Mouse (Mus musculus) embryonic facial prominence, embryonic 12.5 days (tissue): ENCODE measurements at regions not wholly inside any gene's neighbourhood (a gene's known extent, or its start where the extent isn't known, plus 50 kb on each side); places are given as distances from the start of the nearest gene placed in this dataset.

Experiments used
- ATAC-seq: fragments of 200-750 bp; cut with Nextera tagmentation; 2 replicates; pipeline ENCODE4 v1.8.0; 2017; ENCODE audit not compliant: insufficient number of reproducible peaks, insufficient read depth, low FRiP score, low TSS enrichment
- H3K27ac ChIP-seq: fragments of 300-500 bp; sonication (generic); 2 replicates; pipeline ENCODE4 v1.5.1; 2016; ENCODE audit warnings: mild to moderate bottlenecking
- H3K27me3 ChIP-seq: fragments of 300-500 bp; sonication (generic); 2 replicates; pipeline ENCODE4 v1.6.1; 2016; ENCODE audit warnings: mild to moderate bottlenecking, moderate library complexity
- H3K36me3 ChIP-seq: fragments of 300-500 bp; sonication (generic); 2 replicates; pipeline ENCODE4 v1.6.1; 2016; ENCODE audit warnings: mild to moderate bottlenecking
- H3K4me1 ChIP-seq: fragments of 300-500 bp; sonication (generic); 2 replicates; pipeline ENCODE4 v1.6.1; 2016
- H3K4me2 ChIP-seq: fragments of 300-500 bp; sonication (generic); replicated peaks from 2 replicates; pipeline ENCODE4 v1.6.1; 2016; ENCODE audit warnings: mild to moderate bottlenecking, moderate library complexity
- H3K4me3 ChIP-seq: fragments of 300-500 bp; sonication (generic); 2 replicates; pipeline ENCODE4 v1.5.1; 2016; ENCODE audit warnings: mild to moderate bottlenecking
- H3K9ac ChIP-seq: fragments of 300-500 bp; sonication (generic); 2 replicates; pipeline ENCODE4 v1.6.1; 2016; ENCODE audit warnings: mild to moderate bottlenecking, moderate library complexity
- H3K9me3 ChIP-seq: fragments of 300-500 bp; sonication (generic); 2 replicates; pipeline ENCODE4 v1.6.1; 2016; ENCODE audit warnings: mild to moderate bottlenecking, moderate library complexity
- WGBS: fragments of 180-500 bp; shearing (Covaris S2); methylation state at CpG from one replicate; pipeline ENCODE4 v1.1.7; 2016; 5-methylcytosine and 5-hydroxymethylcytosine counted together

DNA sequence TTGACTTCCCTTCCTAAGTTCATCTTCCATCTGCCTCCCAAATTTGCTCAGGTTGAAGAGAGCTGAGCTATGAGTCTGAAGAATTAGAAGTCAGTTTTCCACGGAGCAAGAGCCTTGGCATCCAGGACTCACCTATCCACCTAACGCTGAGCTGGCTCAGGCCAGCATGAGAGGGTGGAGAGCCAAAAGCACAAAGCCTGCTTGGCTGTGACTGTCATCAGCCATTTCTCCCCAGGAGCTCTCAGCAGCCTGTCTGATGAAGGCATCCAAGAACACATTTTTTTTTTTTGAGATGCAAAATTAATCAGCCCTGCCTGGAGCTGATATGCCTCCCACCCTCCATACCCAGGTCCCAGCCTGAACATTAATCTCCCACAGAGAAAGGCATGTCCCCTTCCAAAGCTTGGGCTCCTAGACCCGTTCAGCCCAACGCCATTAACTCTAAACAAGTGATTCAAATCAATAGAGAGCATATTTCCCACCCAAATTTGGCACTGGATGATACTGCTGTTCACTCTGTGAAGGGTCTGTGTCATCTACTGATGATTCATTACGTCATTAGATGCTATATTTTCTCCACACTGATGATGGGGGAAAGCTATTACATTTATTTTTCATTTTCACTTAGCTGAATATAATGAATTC lies 103.8 kb upstream of the Peli1 start:
- no peak overlapping the region for H3K9ac ChIP-seq

GRCm38 (mm10) chr11:20987841-20988251 lies 103.2 kb upstream of the Peli1 start:
- H3K27ac ChIP-seq, result no peak overlapping the region
- no peaks in the 10 kb centered on the region for H3K36me3 ChIP-seq
- no peak overlapping the region for H3K9ac ChIP-seq
- H3K4me3 ChIP-seq, result no peak overlapping the region
- no peaks in the 10 kb centered on the region for H3K4me1 ChIP-seq
- H3K4me2 ChIP-seq, result no peak overlapping the region
- H3K9me3 ChIP-seq, result no peaks in the 10 kb centered on the region
- 86% methylated on average over 11 of the region's 11 CpGs for WGBS
- H3K27me3 ChIP-seq, result no peaks in the 10 kb centered on the region
- no peak for ATAC-seq

More for the DNA sequence above, 103.8 kb upstream of the Peli1 start:
- Histone ChIP-seq H3K9me3 (no peaks in the 10 kb centered on the region), H3K4me3 (no peak overlapping the region), H3K36me3 (no peaks in the 10 kb centered on the region), H3K27me3 (no peaks in the 10 kb centered on the region), H3K4me1 (no peaks in the 10 kb centered on the region), H3K4me2 (no peak overlapping the region), H3K27ac (no peak overlapping the region)
- ATAC-seq, result no peak
- WGBS, result 71% methylated on average over 5 of the region's 5 CpGs

DNA sequence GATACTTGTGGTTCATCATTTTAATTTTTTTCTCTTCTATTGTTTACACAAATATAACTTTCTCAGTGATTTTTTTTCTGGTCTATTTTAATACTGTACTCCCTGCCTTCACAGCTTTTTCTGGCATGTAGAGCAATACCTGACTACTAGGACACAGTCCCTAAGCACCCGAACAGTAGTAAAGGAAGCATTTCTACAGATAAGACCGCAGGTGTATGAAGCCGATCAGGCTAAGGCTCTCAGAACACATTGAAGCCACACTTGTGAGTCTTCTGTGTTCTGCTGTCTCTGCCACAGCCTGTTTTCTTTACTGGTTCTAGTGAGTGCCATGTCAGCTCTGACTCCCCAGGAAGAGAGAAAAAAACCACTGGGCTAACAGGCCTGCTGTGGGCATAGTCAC lies 102.2 kb upstream of the Peli1 start:
- Histone ChIP-seq H3K4me3 (no peak overlapping the region), H3K4me1 (no peaks in the 10 kb centered on the region), H3K36me3 (no peaks in the 10 kb centered on the region), H3K27ac (no peak overlapping the region), H3K4me2 (no peak overlapping the region), H3K9ac (no peak overlapping the region), H3K27me3 (no peaks in the 10 kb centered on the region), H3K9me3 (no peaks in the 10 kb centered on the region)
- 93% methylated on average over 3 of the region's 3 CpGs for WGBS
- ATAC-seq, result no peak

- WGBS, result 88% methylated on average over 4 of the region's 4 CpGs
These were observed 97.5 kb upstream of the Peli1 start for GRCm38 (mm10) chr11:20993580-20993979.

GRCm38 (mm10) chr11:21001400-21001799 lies 89.7 kb upstream of the Peli1 start:
- Histone ChIP-seq H3K4me1 (no peaks in the 10 kb centered on the region), H3K36me3 (no peaks in the 10 kb centered on the region), H3K27ac (no peak overlapping the region), H3K4me3 (no peak overlapping the region), H3K4me2 (no peak overlapping the region), H3K9ac (no peak overlapping the region), H3K27me3 (no peaks in the 10 kb centered on the region), H3K9me3 (no peaks in the 10 kb centered on the region)
- 88% methylated on average over 3 of the region's 3 CpGs for WGBS
- ATAC-seq, result no peak

More at GRCm38 (mm10) chr11:20993580-20993979, 97.5 kb upstream of the Peli1 start:
- Histone ChIP-seq H3K36me3 (no peaks in the 10 kb centered on the region), H3K4me3 (no peak overlapping the region), H3K4me1 (no peaks in the 10 kb centered on the region), H3K9ac (no peak overlapping the region), H3K27me3 (no peaks in the 10 kb centered on the region), H3K4me2 (no peak overlapping the region), H3K9me3 (no peaks in the 10 kb centered on the region), H3K27ac (no peak overlapping the region)
- ATAC-seq, result no peak

DNA sequence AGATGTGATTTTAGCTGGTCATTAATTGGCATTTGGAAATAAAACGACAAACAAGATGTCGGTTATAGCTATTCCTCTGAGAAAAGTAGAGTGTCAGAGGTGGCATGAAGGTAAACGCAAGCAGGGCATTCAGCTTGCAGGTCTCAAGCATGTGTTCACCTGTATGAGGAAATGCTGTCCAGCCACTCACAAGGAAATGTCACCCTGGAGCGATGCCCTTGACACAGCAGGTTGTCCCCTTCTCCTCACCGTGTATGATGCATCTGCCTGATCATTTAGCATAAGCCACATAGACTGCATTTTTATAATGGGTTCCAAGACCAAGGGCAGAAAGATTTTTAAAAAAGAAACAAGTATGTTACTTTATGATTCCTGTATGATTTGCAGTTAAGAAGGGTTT lies 83.9 kb upstream of the Peli1 start:
- Histone ChIP-seq H3K4me1 (no peaks in the 10 kb centered on the region), H3K27ac (no peak overlapping the region), H3K4me2 (no peak overlapping the region), H3K36me3 (no peaks in the 10 kb centered on the region), H3K9me3 (no peaks in the 10 kb centered on the region), H3K9ac (no peak overlapping the region), H3K4me3 (no peak overlapping the region), H3K27me3 (no peaks in the 10 kb centered on the region)
- WGBS, result 92% methylated on average over 5 of the region's 5 CpGs
- ATAC-seq, result no peak

DNA sequence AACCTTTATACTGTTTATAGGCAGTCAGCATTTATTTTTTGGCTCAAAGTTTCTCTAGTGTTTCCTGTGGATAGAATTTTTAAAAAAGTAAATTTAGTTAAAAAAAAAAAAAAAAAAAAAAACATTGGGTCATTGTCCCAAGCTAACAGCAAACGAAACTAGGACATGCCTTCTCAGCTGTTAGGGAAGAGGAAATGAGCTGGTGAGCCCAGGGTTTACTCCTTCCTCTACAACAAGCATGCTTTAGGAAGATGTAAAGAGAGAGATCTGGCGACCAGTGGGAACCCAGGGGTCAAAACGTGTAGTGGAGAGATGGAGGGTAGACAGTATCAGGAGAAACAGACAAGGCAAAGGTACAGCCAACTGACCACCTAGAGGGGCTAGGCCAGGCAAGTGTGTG lies 81.6 kb upstream of the Peli1 start:
- no peaks in the 10 kb centered on the region for H3K36me3 ChIP-seq
- H3K27ac ChIP-seq, result no peak overlapping the region
- no peak overlapping the region for H3K4me3 ChIP-seq
- no peak overlapping the region for H3K9ac ChIP-seq
- no peaks in the 10 kb centered on the region for H3K4me1 ChIP-seq
- H3K27me3 ChIP-seq, result no peaks in the 10 kb centered on the region
- no peak overlapping the region for H3K4me2 ChIP-seq
- H3K9me3 ChIP-seq, result no peaks in the 10 kb centered on the region
- ATAC-seq, result no peak
- 68% methylated on average over 3 of the region's 3 CpGs for WGBS

DNA sequence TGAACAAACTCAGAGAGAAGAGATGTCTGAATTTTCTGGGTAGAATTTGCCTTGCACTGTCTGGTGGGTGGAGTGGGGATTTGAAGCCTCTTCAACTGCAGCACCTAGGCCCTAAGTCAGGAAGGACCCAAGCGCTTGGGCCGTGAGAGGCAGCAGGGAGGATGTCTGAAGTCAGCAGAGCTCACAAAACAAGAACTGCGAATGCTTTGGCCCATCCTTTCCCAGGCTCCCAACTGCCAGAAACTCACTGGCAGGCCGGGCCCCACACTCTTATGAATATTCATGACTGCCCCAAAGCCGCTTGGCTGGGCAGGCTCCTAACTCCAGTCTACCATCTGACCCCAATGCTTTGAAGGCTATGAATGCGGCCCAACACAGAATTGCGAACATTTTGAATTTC lies 80.2 kb upstream of the Peli1 start:
- H3K4me2 ChIP-seq, result no peak overlapping the region
- no peak overlapping the region for H3K27ac ChIP-seq
- no peak for ATAC-seq
- H3K4me3 ChIP-seq, result no peak overlapping the region
- H3K9me3 ChIP-seq, result no peaks in the 10 kb centered on the region
- H3K36me3 ChIP-seq, result no peaks in the 10 kb centered on the region
- no peak overlapping the region for H3K9ac ChIP-seq
- 43% methylated on average over 7 of the region's 7 CpGs for WGBS
- no peaks in the 10 kb centered on the region for H3K4me1 ChIP-seq
- no peaks in the 10 kb centered on the region for H3K27me3 ChIP-seq

GRCm38 (mm10) chr11:21014250-21014649 lies 76.8 kb upstream of the Peli1 start:
- no peak overlapping the region for H3K9ac ChIP-seq
- no peaks in the 10 kb centered on the region for H3K36me3 ChIP-seq
- no peak overlapping the region for H3K27ac ChIP-seq
- no peak overlapping the region for H3K4me2 ChIP-seq
- ATAC-seq, result no peak
- peaks cover 14% of the 10 kb centered on the region; the same call in 1 of the 2 replicates for H3K4me1 ChIP-seq
- H3K27me3 ChIP-seq, result no peaks in the 10 kb centered on the region
- no peaks in the 10 kb centered on the region for H3K9me3 ChIP-seq
- 73% methylated on average over 3 of the region's 3 CpGs for WGBS
- H3K4me3 ChIP-seq, result no peak overlapping the region

DNA sequence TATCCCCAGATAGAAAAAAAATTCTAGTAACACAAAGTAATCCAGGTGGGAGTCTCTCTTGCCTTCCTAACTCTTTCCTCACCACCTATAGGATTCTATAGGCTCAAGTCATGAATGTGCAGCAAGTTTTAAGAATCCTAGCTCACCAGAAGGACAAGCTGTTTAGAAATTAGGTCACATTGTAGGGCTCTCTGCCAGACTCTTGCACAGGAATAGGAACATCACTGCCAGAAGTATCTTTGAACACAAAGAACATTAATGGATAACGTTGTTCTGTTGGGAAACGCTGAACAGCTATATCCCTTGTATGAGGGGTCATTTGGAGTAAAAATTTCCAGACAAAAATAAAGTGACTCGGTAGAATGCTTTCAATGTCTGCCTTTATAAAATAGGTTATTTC lies 75.6 kb upstream of the Peli1 start:
- no peak overlapping the region for H3K9ac ChIP-seq
- H3K9me3 ChIP-seq, result no peaks in the 10 kb centered on the region
- WGBS, result 89% methylated on average over 3 of the region's 3 CpGs
- no peak for ATAC-seq
- no peak overlapping the region for H3K4me3 ChIP-seq
- H3K27me3 ChIP-seq, result no peaks in the 10 kb centered on the region
- H3K36me3 ChIP-seq, result no peaks in the 10 kb centered on the region
- H3K27ac ChIP-seq, result no peak overlapping the region
- no peak overlapping the region for H3K4me2 ChIP-seq
- H3K4me1 ChIP-seq, result peaks cover 14% of the 10 kb centered on the region; the same call in 1 of the 2 replicates

GRCm38 (mm10) chr11:21016133-21016746 lies 74.9 kb upstream of the Peli1 start:
- H3K36me3 ChIP-seq, result no peaks in the 10 kb centered on the region
- no peak overlapping the region for H3K9ac ChIP-seq
- WGBS, result 30% methylated on average over 4 of the region's 4 CpGs
- H3K9me3 ChIP-seq, result no peaks in the 10 kb centered on the region
- no peak overlapping the region for H3K27ac ChIP-seq
- no peaks in the 10 kb centered on the region for H3K27me3 ChIP-seq
- H3K4me1 ChIP-seq, result peaks cover 14% of the 10 kb centered on the region; the same call in 1 of the 2 replicates
- H3K4me3 ChIP-seq, result no peak overlapping the region
- ATAC-seq, result no peak
- no peak overlapping the region for H3K4me2 ChIP-seq

DNA sequence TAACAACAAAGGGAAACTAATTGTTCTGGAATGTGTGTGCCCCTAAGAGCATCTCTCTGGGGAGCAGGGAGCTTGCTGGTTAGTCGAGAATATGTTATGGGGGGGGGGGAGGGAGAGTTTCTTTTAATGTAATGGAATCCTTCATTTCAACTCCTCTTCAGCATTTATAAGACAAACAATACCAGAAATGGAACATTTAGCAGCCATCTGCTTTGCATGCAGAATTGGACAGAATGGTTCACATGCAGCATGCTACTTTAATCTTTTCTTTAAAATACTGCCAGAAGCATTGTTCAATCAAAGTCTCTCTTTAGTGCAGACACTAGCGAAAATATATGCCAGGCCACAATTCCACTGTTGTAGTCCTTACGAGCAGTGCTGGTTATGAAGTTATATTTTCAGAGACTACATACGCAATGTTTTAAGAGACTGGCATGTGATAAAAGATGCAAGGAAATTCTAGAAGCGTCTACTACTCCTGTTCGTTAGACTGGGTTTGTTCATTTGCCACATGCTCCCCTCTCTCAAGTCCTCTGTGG lies 74.2 kb upstream of the Peli1 start:
- peaks cover 14% of the 10 kb centered on the region; the same call in 1 of the 2 replicates for H3K4me1 ChIP-seq
- no peak overlapping the region for H3K4me3 ChIP-seq
- 53% methylated on average over 6 of the region's 6 CpGs for WGBS
- H3K9me3 ChIP-seq, result no peaks in the 10 kb centered on the region
- ATAC-seq, result no peak
- H3K36me3 ChIP-seq, result no peaks in the 10 kb centered on the region
- no peak overlapping the region for H3K9ac ChIP-seq
- no peak overlapping the region for H3K4me2 ChIP-seq
- H3K27me3 ChIP-seq, result no peaks in the 10 kb centered on the region
- H3K27ac ChIP-seq, result no peak overlapping the region
